Mouse (Mus musculus): ENCODE results near the gene Cdc34b. TPM values are rescaled to one million over a fixed set of nuclear protein-coding genes. Genes with fewer than 3 reads are reported as not detected.

Cdc34b gene
- total and polyA plus RNA-seq, 2 experiments from 2014 or later: not detected

DNA sequence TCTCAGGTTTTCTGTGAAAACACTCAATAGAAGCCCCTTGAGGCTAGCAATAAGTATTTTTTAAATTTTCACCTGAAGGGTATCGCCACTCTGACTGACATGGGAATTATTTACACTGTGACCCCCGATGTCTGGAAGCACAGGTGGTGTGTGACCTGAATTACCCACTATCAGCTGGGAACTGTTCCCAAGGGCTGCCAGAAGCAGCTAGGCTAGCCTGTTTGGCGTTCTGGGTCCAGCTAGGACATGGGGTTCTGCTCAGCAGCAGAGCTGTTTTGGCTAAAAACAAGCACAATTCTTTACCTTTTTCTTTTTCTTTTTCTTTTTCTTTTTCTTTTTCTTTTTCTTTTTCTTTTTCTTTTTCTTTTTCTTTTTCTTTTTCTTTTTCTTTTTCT is 39.4 kb upstream of the Cdc34b start:
- no peak overlapping the region for H3K4me2 ChIP-seq (ENCODE audit: low read depth)
- H3K4me3 ChIP-seq (ENCODE audit: low read depth, low read length): no peak overlapping the region
- WGBS: 67% methylated on average over 3 of the region's 3 CpGs
- no peaks in the 10 kb centered on the region for H3K9me3 ChIP-seq (ENCODE audit: low read length)
- DNase-seq (no peak), ATAC-seq (no peak)
- H3K4me1 ChIP-seq (ENCODE audit: insufficient read depth): no peaks in the 10 kb centered on the region
- no peaks in the 10 kb centered on the region for H3K27me3 ChIP-seq (ENCODE audit: insufficient read depth, low read length)
- no peak overlapping the region for H3K27ac ChIP-seq (ENCODE audit: low read depth, low read length)
- TF ChIP-seq CTCF (IDR thresholded peaks at IDR 0.05; ENCODE audit: low read depth): no peak
- no peak overlapping the region for H3K9ac ChIP-seq
- H3K36me3 ChIP-seq (ENCODE audit: insufficient read depth): no peaks in the 10 kb centered on the region

DNA sequence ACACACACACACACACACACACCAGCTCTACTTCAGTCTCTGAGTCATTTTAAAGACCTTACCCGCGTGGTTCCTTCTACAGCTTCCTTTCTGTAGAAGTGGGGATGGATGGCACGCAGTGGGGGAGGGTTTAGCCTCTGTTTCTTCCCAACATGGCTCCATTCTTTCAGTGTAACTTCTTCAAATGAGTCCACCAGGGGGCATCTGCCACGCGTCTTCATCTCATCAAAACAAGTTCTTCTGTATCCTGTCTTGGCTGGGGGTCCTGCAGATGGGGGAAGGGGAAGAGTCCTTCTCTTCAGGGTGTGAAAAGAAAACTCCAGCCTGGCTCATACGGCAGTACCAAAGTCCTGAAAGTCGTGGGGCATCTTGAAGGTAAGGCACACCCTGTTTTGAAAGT is 37.6 kb upstream of the Cdc34b start:
- no peaks in the 10 kb centered on the region for H3K9me3 ChIP-seq (ENCODE audit: low read length)
- no peaks in the 10 kb centered on the region for H3K36me3 ChIP-seq (ENCODE audit: insufficient read depth)
- DNase-seq (no peak), ATAC-seq (no peak)
- TF ChIP-seq CTCF (IDR thresholded peaks at IDR 0.05; ENCODE audit: low read depth): peak; percentile 32
- H3K4me3 ChIP-seq (ENCODE audit: low read depth, low read length): no peak overlapping the region
- H3K9ac ChIP-seq: no peak overlapping the region
- no peak overlapping the region for H3K27ac ChIP-seq (ENCODE audit: low read depth, low read length)
- no peak overlapping the region for H3K4me2 ChIP-seq (ENCODE audit: low read depth)
- no peaks in the 10 kb centered on the region for H3K4me1 ChIP-seq (ENCODE audit: insufficient read depth)
- WGBS: 34% methylated on average over 7 of the region's 7 CpGs
- H3K27me3 ChIP-seq (ENCODE audit: insufficient read depth, low read length): no peaks in the 10 kb centered on the region

DNA sequence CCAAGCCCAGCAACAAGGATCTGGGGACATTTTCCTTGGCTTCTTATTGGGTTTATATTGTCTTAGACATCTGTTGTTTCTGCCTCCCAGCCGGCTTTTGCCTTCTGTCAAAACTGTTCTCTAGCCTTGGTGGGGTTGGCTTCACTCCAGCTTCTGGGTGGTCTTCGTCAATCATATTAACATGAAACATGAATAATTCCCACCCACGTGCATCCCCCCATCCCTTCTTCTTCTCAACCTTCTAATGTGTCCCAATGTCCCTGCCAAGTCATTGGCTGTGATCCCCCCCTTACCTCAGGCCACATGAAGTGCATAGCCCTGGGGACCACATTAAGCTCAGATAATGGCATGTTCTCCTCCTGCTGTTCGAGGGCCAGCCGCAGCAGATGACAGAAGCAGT is 37.1 kb upstream of the Cdc34b start, which contains the start of gene Gm11541:
Gene Gm11541, minus strand, starts transcription at position 28 of the 400 bp plus-strand sequence.
- no peak within 1 kb of the TSS for H3K4me2 ChIP-seq (ENCODE audit: low read depth)
- TF ChIP-seq CTCF (IDR thresholded peaks at IDR 0.05; ENCODE audit: low read depth): no peak
- no peak for ATAC-seq
- no peak within 1 kb of the TSS for H3K4me3 ChIP-seq (ENCODE audit: low read depth, low read length)
- H3K4me1 ChIP-seq (ENCODE audit: insufficient read depth): no peaks in the 10 kb centered on the region
- DNase-seq: peak; percentile 72
- no peaks in the 10 kb centered on the region for H3K9me3 ChIP-seq (ENCODE audit: low read length)
- H3K36me3 ChIP-seq (ENCODE audit: insufficient read depth): no peaks in the 10 kb centered on the region
- 49% methylated on average over 5 of the region's 5 CpGs for WGBS
- H3K9ac ChIP-seq: no peak within 1 kb of the TSS
- no peaks in the 10 kb centered on the region for H3K27me3 ChIP-seq (ENCODE audit: insufficient read depth, low read length)
- H3K27ac ChIP-seq (ENCODE audit: low read depth, low read length): no peak within 1 kb of the TSS

DNA sequence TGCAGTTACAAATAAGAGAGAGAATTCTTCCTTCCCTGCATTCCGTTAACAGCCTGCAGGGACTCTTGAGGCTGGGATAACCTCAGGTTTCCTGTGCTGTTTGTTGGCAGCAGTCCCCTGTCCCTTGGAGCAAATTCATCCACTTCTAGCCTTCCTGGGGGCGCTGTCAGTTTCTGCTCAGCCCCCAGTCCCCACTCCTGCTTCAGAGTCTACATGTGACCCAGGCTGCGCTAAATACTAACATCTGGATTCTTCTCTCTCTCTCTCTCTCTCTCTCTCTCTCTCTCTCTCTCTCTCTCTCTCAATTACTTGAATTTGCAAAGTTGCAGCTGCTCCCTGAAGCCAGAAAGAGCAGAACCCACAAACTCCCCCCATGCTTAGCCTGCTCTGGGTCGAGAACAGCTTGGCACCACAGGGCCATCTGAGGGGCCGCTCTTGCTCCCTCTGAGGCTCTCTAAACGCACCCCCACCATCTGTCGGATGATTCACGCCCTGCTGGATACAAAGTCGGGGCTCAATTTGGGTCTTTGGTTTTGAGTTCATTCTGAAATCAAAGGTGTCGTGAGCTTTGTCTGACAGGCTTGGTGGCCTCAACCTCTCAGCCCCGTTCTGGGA is 28.2 kb upstream of the Cdc34b start:
- Histone ChIP-seq H3K4me1 (ENCODE audit: insufficient read depth) (no peaks in the 10 kb centered on the region), H3K4me2 (ENCODE audit: low read depth) (no peak overlapping the region), H3K36me3 (ENCODE audit: insufficient read depth) (no peaks in the 10 kb centered on the region), H3K4me3 (ENCODE audit: low read depth, low read length) (no peak overlapping the region), H3K27me3 (ENCODE audit: insufficient read depth, low read length) (no peaks in the 10 kb centered on the region), H3K9ac (no peak overlapping the region), H3K27ac (ENCODE audit: low read depth, low read length) (no peak overlapping the region), H3K9me3 (ENCODE audit: low read length) (no peaks in the 10 kb centered on the region)
- TF ChIP-seq CTCF (IDR thresholded peaks at IDR 0.05; ENCODE audit: low read depth): no peak
- DNase-seq (no peak), ATAC-seq (no peak; the same call in 1 of the 2 replicates)
- WGBS: 61% methylated on average over 11 of the region's 11 CpGs

DNA sequence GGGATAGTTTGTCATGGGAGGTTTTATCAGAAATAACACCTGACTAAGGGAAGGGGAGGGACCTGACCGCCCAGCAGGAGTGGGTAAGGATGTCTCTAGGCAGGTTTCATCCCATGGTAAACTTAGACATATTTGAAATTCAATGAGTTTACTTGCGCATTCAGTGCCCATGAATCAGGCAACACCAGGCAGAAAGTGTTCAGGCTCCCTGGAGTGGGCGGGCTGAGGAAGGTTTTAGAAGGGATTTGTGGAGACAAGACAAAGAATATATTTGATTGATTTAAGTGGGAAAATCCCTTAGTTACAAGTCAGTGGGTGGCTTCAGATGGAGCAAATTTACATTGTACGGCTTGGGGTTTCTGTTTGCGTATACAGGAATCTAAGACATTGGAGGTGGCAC is 26.0 kb upstream of the Cdc34b start:
- ATAC-seq: no peak

DNA sequence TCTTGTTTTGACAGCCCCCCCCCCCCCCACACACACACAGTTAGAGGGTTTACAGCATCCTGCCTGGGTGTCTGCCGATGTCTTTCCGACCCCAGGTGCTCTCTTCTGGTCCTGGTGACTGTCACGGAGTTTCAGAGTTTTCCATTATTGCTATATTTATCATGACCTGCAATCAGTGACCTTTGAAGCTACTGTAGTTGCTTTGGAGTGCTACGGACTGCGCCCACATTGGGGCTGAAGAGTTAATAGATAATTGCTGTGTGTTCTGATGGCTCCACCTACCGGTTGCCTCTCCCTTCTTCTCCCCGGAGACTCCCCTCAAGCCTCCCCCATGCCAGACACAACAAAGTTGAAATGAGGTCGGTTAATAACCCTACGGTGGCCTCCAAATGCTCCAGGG is 24.8 kb upstream of the Cdc34b start:
- Histone ChIP-seq H3K27me3 (ENCODE audit: insufficient read depth, low read length) (no peaks in the 10 kb centered on the region), H3K4me2 (ENCODE audit: low read depth) (no peak overlapping the region), H3K4me1 (ENCODE audit: insufficient read depth) (no peaks in the 10 kb centered on the region), H3K27ac (ENCODE audit: low read depth, low read length) (no peak overlapping the region), H3K4me3 (ENCODE audit: low read depth, low read length) (no peak overlapping the region), H3K36me3 (ENCODE audit: insufficient read depth) (no peaks in the 10 kb centered on the region), H3K9ac (no peak overlapping the region), H3K9me3 (ENCODE audit: low read length) (no peaks in the 10 kb centered on the region)
- ATAC-seq: no peak
- 13% methylated on average over 9 of the region's 9 CpGs for WGBS
- DNase-seq: no peak
- TF ChIP-seq CTCF (IDR thresholded peaks at IDR 0.05; ENCODE audit: low read depth): peak; percentile 44

More for the DNA sequence above, 26.0 kb upstream of the Cdc34b start:
- Histone ChIP-seq H3K27me3 (ENCODE audit: insufficient read depth, low read length) (no peaks in the 10 kb centered on the region), H3K9ac (no peak overlapping the region), H3K9me3 (ENCODE audit: low read length) (no peaks in the 10 kb centered on the region), H3K4me2 (ENCODE audit: low read depth) (no peak overlapping the region), H3K4me1 (ENCODE audit: insufficient read depth) (no peaks in the 10 kb centered on the region), H3K36me3 (ENCODE audit: insufficient read depth) (no peaks in the 10 kb centered on the region), H3K27ac (ENCODE audit: low read depth, low read length) (no peak overlapping the region), H3K4me3 (ENCODE audit: low read depth, low read length) (no peak overlapping the region)
- WGBS: 67% methylated on average over 5 of the region's 5 CpGs
- no peak for DNase-seq
- no peak for TF ChIP-seq CTCF (IDR thresholded peaks at IDR 0.05; ENCODE audit: low read depth)

DNA sequence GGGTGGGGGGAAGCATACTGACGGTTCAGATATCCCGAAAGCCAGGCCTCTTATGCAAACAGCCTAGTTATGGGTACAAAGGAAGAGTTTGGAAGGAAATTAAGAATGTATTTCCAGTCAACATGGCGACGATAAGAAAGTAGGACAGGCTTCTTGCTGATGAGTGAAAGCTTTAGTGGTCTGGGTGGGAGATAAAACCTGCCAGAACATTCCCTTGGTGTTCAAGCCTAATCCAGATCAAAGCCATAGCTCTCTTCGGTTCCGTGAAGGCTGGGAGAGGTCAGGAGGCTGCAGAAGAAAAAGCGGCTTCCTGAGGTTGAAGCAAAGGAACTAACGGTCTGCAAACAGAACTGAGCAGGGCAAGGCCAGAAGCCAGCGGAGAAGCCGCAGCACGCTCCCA is 24.3 kb upstream of the Cdc34b start:
- no peak for ATAC-seq
- H3K27ac ChIP-seq (ENCODE audit: low read depth, low read length): no peak overlapping the region

More for the DNA sequence above, 24.3 kb upstream of the Cdc34b start:
- DNase-seq: no peak
- Histone ChIP-seq H3K9ac (no peak overlapping the region), H3K4me2 (ENCODE audit: low read depth) (no peak overlapping the region), H3K36me3 (ENCODE audit: insufficient read depth) (no peaks in the 10 kb centered on the region), H3K4me3 (ENCODE audit: low read depth, low read length) (no peak overlapping the region), H3K27me3 (ENCODE audit: insufficient read depth, low read length) (no peaks in the 10 kb centered on the region), H3K4me1 (ENCODE audit: insufficient read depth) (no peaks in the 10 kb centered on the region), H3K9me3 (ENCODE audit: low read length) (no peaks in the 10 kb centered on the region)
- 47% methylated on average over 11 of the region's 11 CpGs for WGBS
- no peak for TF ChIP-seq CTCF (IDR thresholded peaks at IDR 0.05; ENCODE audit: low read depth)
